Mouse (Mus musculus): ENCODE data around the gene Oip5.

DNA sequence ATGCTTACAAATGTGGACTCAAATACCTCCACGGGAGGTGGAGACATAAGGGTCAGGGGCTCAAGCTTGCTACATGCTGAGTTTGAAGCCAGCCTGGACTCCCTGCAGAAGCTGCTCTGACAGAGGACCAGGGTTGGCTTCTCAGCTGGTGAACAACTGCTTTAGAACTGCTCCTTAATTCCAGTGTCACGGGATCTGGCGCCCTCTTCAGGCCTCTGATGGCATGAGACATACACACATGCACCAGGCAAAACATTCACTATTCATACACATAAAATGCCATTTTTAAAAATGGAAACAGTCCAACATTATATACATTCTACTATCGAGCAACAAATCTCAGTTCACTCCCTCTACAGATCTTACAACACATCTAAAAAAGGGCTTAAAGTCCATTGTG, 30.9 kb downstream of the Oip5 start:
- TF ChIP-seq CTCF (IDR thresholded peaks at IDR 0.05; ENCODE audit: insufficient read depth, low read length): peak; percentile 90
- no peak for TF ChIP-seq POLR2A (IDR thresholded peaks at IDR 0.05; ENCODE audit: borderline replicate concordance, extremely low read depth, low read depth, low read length)

All from lung, adult 2 months (tissue).